Mouse (Mus musculus): ENCODE data around the gene Pirb.

- TF ChIP-seq POLR2A (IDR thresholded peaks at IDR 0.05; ENCODE audit: control insufficient read depth in 1 of 2, insufficient read depth in 1 of 2, low read depth in 1 of 2, low read length in 2 of 2, poor library complexity in 1 of 2) (no peak), KAT2A (conservative IDR thresholded peaks at IDR 0.05; ENCODE audit: low read depth, low read length) (no peak), GATA1 (IDR thresholded peaks at IDR 0.05; ENCODE audit: low read depth, low read length) (no peak), BHLHE40 (IDR thresholded peaks at IDR 0.05; ENCODE audit: borderline replicate concordance, low read depth, low read length) (no peak), RCOR1 (IDR thresholded peaks at IDR 0.05; ENCODE audit: low read depth, low read length) (no peak), NRF1 (IDR thresholded peaks at IDR 0.05; ENCODE audit: insufficient read depth, low read depth, low read length, poor library complexity, severe bottlenecking) (no peak), SMC3 (IDR thresholded peaks at IDR 0.05; ENCODE audit: low read depth, low read length) (no peak), CTCF (IDR thresholded peaks at IDR 0.05 in 2 of 3, conservative IDR thresholded peaks at IDR 0.05 in 1 of 3; ENCODE audit: control insufficient read depth in 1 of 3, insufficient read depth in 1 of 3, low read depth in 2 of 3, low read length in 3 of 3, poor library complexity in 1 of 3, severe bottlenecking in 1 of 3) (no peak), MEF2A (IDR thresholded peaks at IDR 0.05; ENCODE audit: extremely low read depth, insufficient replicate concordance, low read depth, low read length, poor library complexity, severe bottlenecking) (no peak), MYB (IDR thresholded peaks at IDR 0.05; ENCODE audit: low read depth, low read length) (no peak), MAX (IDR thresholded peaks at IDR 0.05; ENCODE audit: low read length) (no peak)
These were observed 34.6 kb downstream of the Pirb start for GRCm38 (mm10) chr7:3685400-3686187.

Measured in MEL (cell line).